Mouse (Mus musculus) CH12F3 (cell line): Measurements from ENCODE around the gene Wbp2nl.

Source experiments
- in situ Hi-C: fragments of 300-500 bp; cut with MboI; formaldehyde crosslinking; loops from 2 replicates; pipeline ENCODE4 v1.14.3; 2020; ENCODE audit warnings: low sequenced_read_pairs

Wbp2nl gene

GRCm38 (mm10) chr15:82298764-82299561 lies at the start of gene Wbp2nl:
Gene Wbp2nl (plus strand): TSS chr15:82298954.
- in situ Hi-C loops, result loop anchor here (25.0 kb wide), 1 partner anchor 488 kb away; the partner anchor contains the start of gene Cyp2d26

GRCm38 (mm10) chr15:82251579-82251978 lies 47.2 kb upstream of the Wbp2nl start:
- in situ Hi-C loops, result no loop called here

- in situ Hi-C loops, result no loop called here
Observed at GRCm38 (mm10) chr15:82252097-82252496, 46.7 kb upstream of the Wbp2nl start, which contains the start of gene 1500009C09Rik. Gene 1500009C09Rik (plus strand): TSS chr15:82252397.

- in situ Hi-C loops, result no loop called here
Observed at GRCm38 (mm10) chr15:82255248-82255647, 43.5 kb upstream of the Wbp2nl start.

- in situ Hi-C loops, result no loop called here
Observed at GRCm38 (mm10) chr15:82255944-82256383, 42.8 kb upstream of the Wbp2nl start.

- in situ Hi-C loops, result no loop called here
Observed at GRCm38 (mm10) chr15:82259510-82259909, 39.2 kb upstream of the Wbp2nl start.

GRCm38 (mm10) chr15:82266356-82266755 lies 32.4 kb upstream of the Wbp2nl start:
- in situ Hi-C loops, result no loop called here

GRCm38 (mm10) chr15:82268185-82268584 lies 30.6 kb upstream of the Wbp2nl start:
- in situ Hi-C loops, result no loop called here

GRCm38 (mm10) chr15:82268783-82269182 lies 30.0 kb upstream of the Wbp2nl start:
- in situ Hi-C loops, result no loop called here

- in situ Hi-C loops, result no loop called here
Observed at GRCm38 (mm10) chr15:82271201-82271600, 27.6 kb upstream of the Wbp2nl start.

- in situ Hi-C loops, result no loop called here
Observed at GRCm38 (mm10) chr15:82272295-82272694, 26.5 kb upstream of the Wbp2nl start.

- in situ Hi-C loops, result no loop called here
Observed at GRCm38 (mm10) chr15:82274593-82274926, 24.2 kb upstream of the Wbp2nl start, which contains the start of gene Sept3. Gene Sept3 (plus strand): TSS chr15:82274893.

GRCm38 (mm10) chr15:82274927-82275901 lies 23.5 kb upstream of the Wbp2nl start:
- in situ Hi-C loops, result loop anchor here (25.0 kb wide), 1 partner anchor 512 kb away; the partner anchor contains the start of gene Cyp2d26

- in situ Hi-C loops, result loop anchor here (25.0 kb wide), 1 partner anchor 510 kb away; the partner anchor contains the start of gene Cyp2d26
Observed at GRCm38 (mm10) chr15:82277591-82277990, 21.2 kb upstream of the Wbp2nl start.

- in situ Hi-C loops, result loop anchor here (25.0 kb wide), 1 partner anchor 507 kb away; the partner anchor contains the start of gene Cyp2d26
Observed at GRCm38 (mm10) chr15:82280638-82281037, 18.1 kb upstream of the Wbp2nl start.

- in situ Hi-C loops, result loop anchor here (25.0 kb wide), 1 partner anchor 501 kb away; the partner anchor contains the start of gene Cyp2d26
Observed at GRCm38 (mm10) chr15:82286157-82286556, 12.6 kb upstream of the Wbp2nl start.

- in situ Hi-C loops, result loop anchor here (25.0 kb wide), 1 partner anchor 497 kb away; the partner anchor contains the start of gene Cyp2d26
Observed at GRCm38 (mm10) chr15:82290252-82290651, 8.5 kb upstream of the Wbp2nl start.

- in situ Hi-C loops, result loop anchor here (25.0 kb wide), 1 partner anchor 494 kb away; the partner anchor contains the start of gene Cyp2d26
Observed at GRCm38 (mm10) chr15:82292851-82293250, 5.9 kb upstream of the Wbp2nl start.

GRCm38 (mm10) chr15:82293271-82293711 lies 5.5 kb upstream of the Wbp2nl start:
- in situ Hi-C loops, result loop anchor here (25.0 kb wide), 1 partner anchor 494 kb away; the partner anchor contains the start of gene Cyp2d26

- in situ Hi-C loops, result loop anchor here (25.0 kb wide), 1 partner anchor 493 kb away; the partner anchor contains the start of gene Cyp2d26
Observed at GRCm38 (mm10) chr15:82294059-82294458, 4.7 kb upstream of the Wbp2nl start.
